28 mouse cellular contexts compared by ENCODE assay signal in the genomic region with DNA sequence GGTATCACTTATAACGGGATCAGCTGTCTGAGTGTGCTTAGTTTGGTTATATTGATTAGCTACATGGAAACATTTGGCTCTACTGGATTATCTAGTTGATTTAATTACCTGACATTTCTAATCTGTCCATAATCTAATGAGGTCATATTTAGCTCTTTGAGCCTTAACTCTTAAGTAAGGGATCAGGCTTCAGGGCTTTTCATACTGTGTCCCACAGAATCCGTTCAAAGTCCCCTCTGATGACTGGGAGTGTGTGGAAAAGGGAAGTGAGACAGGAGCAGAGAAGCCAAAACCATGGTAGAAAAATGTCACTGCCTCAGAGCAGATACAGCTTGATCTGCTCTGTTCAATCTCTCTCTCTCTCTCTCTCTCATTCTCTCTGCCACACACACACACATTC. TPM values are rescaled to one million over a fixed set of nuclear protein-coding genes. Genes with fewer than 3 reads are reported as not detected.
DNase-seq lines count a peak whose midpoint lies in the region; ATAC-seq and TF ChIP-seq lines count a peak whose summit lies in the region.
"Had no signal": no experiment of that assay in that cellular context is flagged by ENCODE, and none has a peak within 500 bp of the region (broad histone marks: within the 10 kb centered on the region; RNA-seq: fewer than 3 reads in every experiment).

No protein-coding gene starts in this region.

- no peak for TF ChIP-seq POLR2A in liver, adult 2 months (IDR thresholded peaks at IDR 0.05; ENCODE audit: extremely low read depth, insufficient read depth, low read length)
- TF ChIP-seq POLR2A in small intestine, adult 2 months (IDR thresholded peaks at IDR 0.05; ENCODE audit: low read depth, low read length) = no peak

- peak; percentile 66 for DNase-seq in liver, adult 2 months (ENCODE audit: extremely low read depth, low read depth, low spot score)
- no peak for DNase-seq in liver, postnatal 0 days
- DNase-seq in retina, embryonic 14.5 days (ENCODE audit: low spot score) = peak; percentile 37
- DNase-seq in thymus, postnatal 36 days = no peak
- DNase-seq in forebrain, embryonic 11.5 days (ENCODE audit: low spot score) = no peak
- no peak for DNase-seq in layer of hippocampus, adult 2 months (ENCODE audit: low spot score in 2 of 2)
- DNase-seq: adrenal gland, adult 8-10 months; adrenal gland, postnatal 25 days; cerebellum, adult 11-12 months; cerebellum, adult 8-10 months; cerebellum, postnatal 10 days; cerebellum, postnatal 36 days; gastrocnemius, postnatal 10 days; gastrocnemius, postnatal 36 days; heart, adult 18-20 months; heart, postnatal 14 days had no signal

- H3K9ac ChIP-seq in liver, adult 2 months (ENCODE audit: low read depth, low read length) = no peak overlapping the region
- H3K9ac ChIP-seq in liver, postnatal 0 days (replicated peaks) = no peak overlapping the region
- H3K9ac ChIP-seq in forebrain, embryonic 11.5 days (ENCODE audit: low read length) = no peak overlapping the region
- H3K9ac ChIP-seq: embryonic facial prominence, embryonic 12.5 days; embryonic facial prominence, embryonic 15.5 days; forebrain, embryonic 12.5 days; heart, embryonic 13.5 days; hindbrain, embryonic 13.5 days had no signal

- no peaks in the 10 kb centered on the region for H3K27me3 ChIP-seq in liver, adult 2 months (ENCODE audit: control insufficient read depth, insufficient read depth, low read length)
- H3K27me3 ChIP-seq in liver, postnatal 0 days (ENCODE audit: insufficient read depth, low read length) = no peaks in the 10 kb centered on the region
- H3K27me3 ChIP-seq in small intestine, adult 2 months (ENCODE audit: control insufficient read depth, insufficient read depth, low read length) = no peaks in the 10 kb centered on the region
- H3K27me3 ChIP-seq in forebrain, embryonic 11.5 days (ENCODE audit: control insufficient read depth, insufficient read depth, low read length) = no peaks in the 10 kb centered on the region
- H3K27me3 ChIP-seq: embryonic facial prominence, embryonic 12.5 days; embryonic facial prominence, embryonic 15.5 days; forebrain, embryonic 12.5 days; heart, embryonic 13.5 days; hindbrain, embryonic 13.5 days had no signal

- H3K36me3 ChIP-seq in liver, adult 2 months (ENCODE audit: control insufficient read depth, insufficient read depth, low read length) = peaks cover 6% of the 10 kb centered on the region; the same call in 1 of the 2 replicates
- H3K36me3 ChIP-seq in liver, postnatal 0 days (replicated peaks; ENCODE audit: insufficient read depth, low read length) = no peaks in the 10 kb centered on the region
- H3K36me3 ChIP-seq in small intestine, adult 2 months (ENCODE audit: control insufficient read depth, insufficient read depth, low read length) = peaks cover 6% of the 10 kb centered on the region
- H3K36me3 ChIP-seq in forebrain, embryonic 11.5 days (ENCODE audit: control insufficient read depth, insufficient read depth, low read length) = no peaks in the 10 kb centered on the region
- H3K36me3 ChIP-seq: embryonic facial prominence, embryonic 12.5 days; embryonic facial prominence, embryonic 15.5 days; forebrain, embryonic 12.5 days; heart, embryonic 13.5 days; hindbrain, embryonic 10.5 days; hindbrain, embryonic 13.5 days had no signal

- H3K79me2 ChIP-seq in liver, adult 2 months (ENCODE audit: control insufficient read depth, insufficient read depth, low read length) = peaks cover 4% of the 10 kb centered on the region; the same call in 1 of the 2 replicates

- TF ChIP-seq EP300 in liver, postnatal 0 days (IDR thresholded peaks at IDR 0.05; ENCODE audit: low read depth) = no peak

- H3K4me1 ChIP-seq in liver, adult 2 months (ENCODE audit: control insufficient read depth, insufficient read depth, low read length) = peaks cover 10% of the 10 kb centered on the region
- peaks cover 9% of the 10 kb centered on the region for H3K4me1 ChIP-seq in liver, postnatal 0 days (ENCODE audit: insufficient read depth)
- H3K4me1 ChIP-seq in small intestine, adult 2 months (ENCODE audit: control insufficient read depth, insufficient read depth, insufficient read length, low read length) = peaks cover 11% of the 10 kb centered on the region
- H3K4me1 ChIP-seq in forebrain, embryonic 11.5 days (replicated peaks; ENCODE audit: control insufficient read depth, insufficient read depth, low read length) = no peaks in the 10 kb centered on the region
- H3K4me1 ChIP-seq: forebrain, embryonic 12.5 days; hindbrain, embryonic 13.5 days had no signal

- 7% methylated on average over 2 of the region's 2 CpGs for WGBS in liver, adult 2 months
- WGBS in liver, postnatal 0 days (ENCODE audit: insufficient replicate concordance) = 48% methylated on average over 2 of the region's 2 CpGs
- 27% methylated on average over 2 of the region's 2 CpGs for WGBS in small intestine, adult 2 months
- WGBS in forebrain, embryonic 11.5 days = 65% methylated on average over 2 of the region's 2 CpGs

- H3K4me3 ChIP-seq in liver, adult 2 months (ENCODE audit: insufficient read depth, low read depth, low read length) = no peak overlapping the region
- no peak overlapping the region for H3K4me3 ChIP-seq in liver, postnatal 0 days (ENCODE audit: low read depth, low read length)
- no peak overlapping the region for H3K4me3 ChIP-seq in small intestine, adult 2 months (ENCODE audit: low read depth, low read length)
- H3K4me3 ChIP-seq in forebrain, embryonic 11.5 days (ENCODE audit: low read depth, low read length) = no peak overlapping the region
- H3K4me3 ChIP-seq in layer of hippocampus, adult 2 months = no peak overlapping the region
- H3K4me3 ChIP-seq: embryonic facial prominence, embryonic 12.5 days; embryonic facial prominence, embryonic 15.5 days; forebrain, embryonic 12.5 days; heart, embryonic 13.5 days; hindbrain, embryonic 10.5 days; hindbrain, embryonic 13.5 days had no signal

- peak overlapping the region; percentile 12; the same call in 1 of the 2 replicates for H3K27ac ChIP-seq in liver, adult 2 months (replicated peaks; ENCODE audit: insufficient read depth, low read depth, low read length)
- no peak overlapping the region for H3K27ac ChIP-seq in liver, postnatal 0 days (ENCODE audit: low read depth)
- peak overlapping the region; percentile 56 for H3K27ac ChIP-seq in small intestine, adult 2 months (ENCODE audit: insufficient read depth, low read depth, low read length)
- H3K27ac ChIP-seq in forebrain, embryonic 11.5 days (ENCODE audit: low read depth, low read length) = no peak overlapping the region
- no peak overlapping the region for H3K27ac ChIP-seq in layer of hippocampus, adult 2 months
- H3K27ac ChIP-seq: embryonic facial prominence, embryonic 12.5 days; embryonic facial prominence, embryonic 15.5 days; forebrain, embryonic 12.5 days; heart, embryonic 13.5 days; hindbrain, embryonic 10.5 days; hindbrain, embryonic 13.5 days had no signal

- H3K4me2 ChIP-seq in liver, postnatal 0 days (ENCODE audit: low read depth, low read length) = no peak overlapping the region
- no peak overlapping the region for H3K4me2 ChIP-seq in forebrain, embryonic 11.5 days (ENCODE audit: low read depth, low read length, severe bottlenecking)
- H3K4me2 ChIP-seq: embryonic facial prominence, embryonic 12.5 days; embryonic facial prominence, embryonic 15.5 days; forebrain, embryonic 12.5 days; heart, embryonic 13.5 days; hindbrain, embryonic 13.5 days had no signal

- TF ChIP-seq CTCF in liver, adult 2 months (IDR thresholded peaks at IDR 0.05; ENCODE audit: low read depth, low read length) = no peak
- no peak for TF ChIP-seq CTCF in liver, postnatal 0 days (IDR thresholded peaks at IDR 0.05; ENCODE audit: low read depth)
- no peak for TF ChIP-seq CTCF in small intestine, adult 2 months (IDR thresholded peaks at IDR 0.05; ENCODE audit: extremely low read depth, insufficient read length, insufficient replicate concordance, low read depth, low read length)
- no peak for TF ChIP-seq CTCF in layer of hippocampus, adult 2 months (conservative IDR thresholded peaks at IDR 0.05)

- no peaks in the 10 kb centered on the region for H3K9me3 ChIP-seq in liver, postnatal 0 days (ENCODE audit: low read length)
- no peaks in the 10 kb centered on the region for H3K9me3 ChIP-seq in forebrain, embryonic 11.5 days (ENCODE audit: control insufficient read depth, low read length)
- H3K9me3 ChIP-seq: embryonic facial prominence, embryonic 12.5 days; embryonic facial prominence, embryonic 15.5 days; forebrain, embryonic 12.5 days; heart, embryonic 13.5 days; hindbrain, embryonic 10.5 days; hindbrain, embryonic 13.5 days had no signal

- no peak for ATAC-seq in liver, postnatal 0 days
- ATAC-seq in granulocyte monocyte progenitor cell, adult 5-6 weeks (replicated peaks; ENCODE audit: poor library complexity, severe bottlenecking) = peak; percentile 63
- ATAC-seq in forebrain, embryonic 11.5 days (replicated peaks; ENCODE audit: low FRiP score) = no peak
- ATAC-seq: activated CD4-positive, CD25-positive, alpha-beta regulatory T cell, adult 4 months; CD4-positive, CD25-positive, alpha-beta regulatory T cell, adult 4 months; forebrain, embryonic 16.5 days; hindbrain, embryonic 16.5 days had no signal

RNA-seq across cellular contexts. Expression of a gene that starts 4.6 kb away (rescaled TPM):
- total RNA-seq in liver, adult 2 months (2014; rRNA removed) = 19.8 and 38.1 TPM in 2 replicates
- polyA plus RNA-seq in liver, adult 2 months (2012; rRNA removed) = 2.4 and 3.2 TPM in 2 replicates
- 10.9 and 11.4 TPM in 2 replicates for polyA plus RNA-seq in liver, postnatal 0 days (2015; fragmentation: Nextera tagmentation; extraction: Ambion mirVana)
- total RNA-seq in granulocyte monocyte progenitor cell, adult 5-6 weeks (2014; fragmentation: Nextera tagmentation) = 2.1 and 9.0 TPM in 2 replicates
- 9.3 and 12.2 TPM in 2 replicates for total RNA-seq in granulocyte monocyte progenitor cell, adult 5-6 weeks (2017)
- polyA plus RNA-seq in small intestine, adult 2 months (2012; rRNA removed) = 1.9 and 6.3 TPM in 2 replicates
- polyA plus RNA-seq in forebrain, embryonic 11.5 days (2014; fragmentation: Nextera tagmentation; extraction: Ambion mirVana) = 0.92 and 1.1 TPM in 2 replicates
- total RNA-seq in layer of hippocampus, adult 2 months (2021) = 1 to 10 TPM; 4.2 to 4.8 TPM

Comparison
In these comparisons a context has a peak if more than half of its experiments do, and no peak if none do; other contexts are left out.
1. DNase-seq: peak in liver, adult 2 months (single experiment) and retina, embryonic 14.5 days (single experiment); none in liver, postnatal 0 days (single experiment), thymus, postnatal 36 days (0 of 2), forebrain, embryonic 11.5 days (single experiment) and layer of hippocampus, adult 2 months (0 of 2).
2. H3K27ac ChIP-seq: peak in liver, adult 2 months (single experiment) and small intestine, adult 2 months (single experiment); none in liver, postnatal 0 days (single experiment), forebrain, embryonic 11.5 days (single experiment) and layer of hippocampus, adult 2 months (single experiment).